Mouse (Mus musculus) stomach, postnatal 0 days (tissue): Measurements from ENCODE around the gene Rnf128. TPM values are rescaled to one million over a fixed set of nuclear protein-coding genes. Genes with fewer than 3 reads are reported as not detected.

ENCODE experiments used
- ATAC-seq: fragments of 200-750 bp; cut with Nextera tagmentation; 2 replicates; pipeline ENCODE4 v1.8.0; 2017; ENCODE audit not compliant: low FRiP score, low TSS enrichment
- DNase-seq: peaks from one replicate; pipeline ENCODE4 v3.0.0-alpha.2; 2016; ENCODE audit warnings: low spot score
- H3K27ac ChIP-seq: fragments of 300-500 bp; sonication (generic); replicated peaks from 2 replicates; pipeline ENCODE4 v1.5.1; 2014; ENCODE audit warnings: mild to moderate bottlenecking, control low read depth
- H3K27me3 ChIP-seq: fragments of 300-500 bp; sonication (generic); 2 replicates; pipeline ENCODE4 v1.6.1; 2014; ENCODE audit warnings: low read length; ENCODE audit not compliant: control insufficient read depth, insufficient read depth
- H3K36me3 ChIP-seq: fragments of 300-500 bp; sonication (generic); 2 replicates; pipeline ENCODE4 v1.6.1; 2014; ENCODE audit warnings: low read length, mixed read lengths; ENCODE audit not compliant: control insufficient read depth, insufficient read depth
- H3K4me1 ChIP-seq: fragments of 300-500 bp; sonication (generic); replicated peaks from 2 replicates; pipeline ENCODE4 v1.6.1; 2014; ENCODE audit warnings: antibody characterized with exemption; ENCODE audit not compliant: control insufficient read depth, insufficient read depth
- H3K4me2 ChIP-seq: fragments of 300-500 bp; sonication (generic); replicated peaks from 2 replicates; pipeline ENCODE4 v1.6.1; 2014; ENCODE audit warnings: low read depth, mild to moderate bottlenecking, control low read depth, moderate library complexity
- H3K4me3 ChIP-seq: fragments of 300-500 bp; sonication (generic); 2 replicates; pipeline ENCODE4 v1.5.1; 2014; ENCODE audit warnings: low read depth, low read length, control low read depth
- H3K9ac ChIP-seq: fragments of 300-500 bp; sonication (generic); 2 replicates; pipeline ENCODE4 v1.6.1; 2014; ENCODE audit warnings: mild to moderate bottlenecking, low read length, control low read depth, mixed read lengths
- H3K9me3 ChIP-seq: fragments of 300-500 bp; sonication (generic); 2 replicates; pipeline ENCODE4 v1.6.1; 2016; ENCODE audit warnings: low read length; ENCODE audit not compliant: control insufficient read depth
- CTCF ChIP-seq: IDR thresholded peaks from 2 replicates; pipeline ENCODE4 v1.5.1; 2016; ENCODE audit warnings: antibody characterized with exemption, low read depth, mild to moderate bottlenecking, moderate library complexity
- EP300 ChIP-seq: optimal IDR thresholded peaks from 2 replicates; pipeline ENCODE3; 2016; ENCODE audit warnings: antibody characterized with exemption
- WGBS: fragments of 180-500 bp; shearing (Covaris S2); extraction: QIAGEN DNeasy Blood & Tissue Kit; methylation state at CpG from one replicate; pipeline ENCODE4 v1.1.7; 2014; 5-methylcytosine and 5-hydroxymethylcytosine counted together
- polyA plus RNA-seq: library from polyadenylated mRNA; unstranded; fragments of >200 nt; fragmentation: Nextera tagmentation; extraction: Ambion mirVana; gene quantifications from 2 replicates; pipeline ENCODE4 v1.2.1, GENCODE M21; 2015

Rnf128 gene
- polyA plus RNA-seq, 1 experiment from 2014 or later: 104 TPM

GRCm38 (mm10) chrX:139640418-139640817, 77.3 kb downstream of the Rnf128 start:
- no peak for DNase-seq

GRCm38 (mm10) chrX:139652226-139652625, 89.1 kb downstream of the Rnf128 start:
- no peaks in the 10 kb centered on the region for H3K36me3 ChIP-seq
- TF ChIP-seq CTCF (no peak), EP300 (no peak)
- no peak overlapping the region for H3K9ac ChIP-seq
- H3K9me3 ChIP-seq: no peaks in the 10 kb centered on the region
- 62% methylated on average over 5 of the region's 5 CpGs for WGBS
- no peak overlapping the region for H3K4me2 ChIP-seq
- no peaks in the 10 kb centered on the region for H3K27me3 ChIP-seq
- no peak overlapping the region for H3K27ac ChIP-seq
- DNase-seq (no peak), ATAC-seq (no peak)
- H3K4me3 ChIP-seq: no peak overlapping the region
- no peaks in the 10 kb centered on the region for H3K4me1 ChIP-seq

More at GRCm38 (mm10) chrX:139640418-139640817, 77.3 kb downstream of the Rnf128 start:
- Histone ChIP-seq H3K27ac (no peak overlapping the region), H3K4me1 (no peaks in the 10 kb centered on the region), H3K4me3 (no peak overlapping the region), H3K9me3 (no peaks in the 10 kb centered on the region), H3K27me3 (no peaks in the 10 kb centered on the region), H3K4me2 (no peak overlapping the region), H3K36me3 (no peaks in the 10 kb centered on the region), H3K9ac (no peak overlapping the region)
- ATAC-seq: no peak
- TF ChIP-seq CTCF: no peak
- no peak for TF ChIP-seq EP300

- H3K9me3 ChIP-seq: no peaks in the 10 kb centered on the region
- H3K4me3 ChIP-seq: no peak overlapping the region
- WGBS: 84% methylated on average over 3 of the region's 3 CpGs
- H3K9ac ChIP-seq: no peak overlapping the region
- H3K27ac ChIP-seq: no peak overlapping the region
- H3K36me3 ChIP-seq: no peaks in the 10 kb centered on the region
- H3K4me2 ChIP-seq: no peak overlapping the region
- TF ChIP-seq CTCF (no peak), EP300 (no peak)
- DNase-seq (no peak), ATAC-seq (no peak)
- H3K4me1 ChIP-seq: no peaks in the 10 kb centered on the region
- no peaks in the 10 kb centered on the region for H3K27me3 ChIP-seq
Measured at GRCm38 (mm10) chrX:139653292-139653691, 90.2 kb downstream of the Rnf128 start.

- Histone ChIP-seq H3K4me1 (no peaks in the 10 kb centered on the region), H3K27me3 (no peaks in the 10 kb centered on the region), H3K27ac (no peak overlapping the region), H3K4me3 (no peak overlapping the region), H3K4me2 (no peak overlapping the region), H3K9ac (no peak overlapping the region), H3K9me3 (no peaks in the 10 kb centered on the region), H3K36me3 (no peaks in the 10 kb centered on the region)
- DNase-seq (no peak), ATAC-seq (no peak)
- 66% methylated on average over 5 of the region's 5 CpGs for WGBS
- TF ChIP-seq EP300 (no peak), CTCF (no peak)
Measured at GRCm38 (mm10) chrX:139654350-139655063, 91.4 kb downstream of the Rnf128 start.

- no peaks in the 10 kb centered on the region for H3K36me3 ChIP-seq
- ATAC-seq (no peak), DNase-seq (no peak)
Measured at GRCm38 (mm10) chrX:139662111-139662510, 99.0 kb downstream of the Rnf128 start.

GRCm38 (mm10) chrX:139665829-139666228, 102.7 kb downstream of the Rnf128 start:
- Histone ChIP-seq H3K9ac (no peak overlapping the region), H3K4me3 (no peak overlapping the region), H3K9me3 (no peaks in the 10 kb centered on the region), H3K27me3 (no peaks in the 10 kb centered on the region), H3K4me1 (no peaks in the 10 kb centered on the region), H3K36me3 (no peaks in the 10 kb centered on the region), H3K27ac (no peak overlapping the region), H3K4me2 (no peak overlapping the region)
- DNase-seq (no peak), ATAC-seq (no peak)
- TF ChIP-seq CTCF (peak; percentile 65), EP300 (no peak)
- 62% methylated on average over 2 of the region's 2 CpGs for WGBS

More at GRCm38 (mm10) chrX:139662111-139662510, 99.0 kb downstream of the Rnf128 start:
- WGBS: 56% methylated on average over 1 of the region's 1 CpGs
- Histone ChIP-seq H3K9ac (no peak overlapping the region), H3K4me1 (no peaks in the 10 kb centered on the region), H3K4me3 (no peak overlapping the region), H3K27ac (no peak overlapping the region), H3K27me3 (no peaks in the 10 kb centered on the region), H3K4me2 (no peak overlapping the region), H3K9me3 (no peaks in the 10 kb centered on the region)
- TF ChIP-seq EP300: no peak
- TF ChIP-seq CTCF: 0 out of 2 replicates have a peak, but pooled peaks have one; percentile 23
